Mouse (Mus musculus) adrenal gland, adult 8-10 months (tissue): ENCODE results near the gene Lpo. TPM values are rescaled to one million over a fixed set of nuclear protein-coding genes. Genes with fewer than 3 reads are reported as not detected.
"Not testable (repeated sequence)": the region's sequence is repeated elsewhere in the genome, so short reads cannot be mapped to it uniquely, and the experiment has no call there.

Experiments
- DNase-seq: peaks from one replicate; pipeline ENCODE4 v3.0.0; 2022
- total RNA-seq, 4 experiments: library from RNA; stranded (reverse); gene quantifications; 2 replicates each; pipeline ENCODE4 v1.2.4; 2022

Lpo gene
- not detected for total RNA-seq

DNA sequence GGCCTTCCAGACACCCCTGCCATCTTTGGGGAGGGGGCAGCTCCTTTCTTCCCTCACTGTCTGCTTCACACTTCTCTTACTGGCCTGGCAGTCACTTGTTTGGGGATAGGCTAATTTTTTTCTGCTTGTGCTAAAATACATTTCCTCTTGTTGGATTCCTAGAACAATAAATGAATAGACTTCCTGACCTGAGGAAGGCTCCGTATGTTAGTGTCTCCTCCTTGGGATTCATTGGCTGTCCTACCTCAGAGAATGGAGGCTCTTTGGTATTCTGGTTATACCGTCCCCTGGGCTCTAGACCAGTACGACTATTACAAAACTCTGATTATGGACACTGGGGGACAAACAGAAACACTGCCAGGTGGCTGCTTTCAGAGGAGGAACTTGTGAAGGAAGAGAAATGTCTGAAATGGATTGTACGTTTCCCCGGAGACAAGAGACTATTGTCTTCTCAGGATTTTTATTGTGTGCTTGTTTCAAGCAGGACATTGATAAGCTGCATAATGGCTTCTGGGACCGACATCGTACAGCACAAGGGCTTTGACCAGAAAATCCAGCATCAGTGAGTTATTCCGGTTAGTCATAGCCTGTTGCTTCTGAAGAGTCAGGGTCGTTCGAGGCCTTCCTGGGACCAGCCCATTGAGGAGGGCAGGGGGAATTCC is at the start of gene Lpo:
Gene Lpo, minus strand, starts transcription at position 51 of the 662 bp plus-strand sequence.
- no peak for DNase-seq

DNA sequence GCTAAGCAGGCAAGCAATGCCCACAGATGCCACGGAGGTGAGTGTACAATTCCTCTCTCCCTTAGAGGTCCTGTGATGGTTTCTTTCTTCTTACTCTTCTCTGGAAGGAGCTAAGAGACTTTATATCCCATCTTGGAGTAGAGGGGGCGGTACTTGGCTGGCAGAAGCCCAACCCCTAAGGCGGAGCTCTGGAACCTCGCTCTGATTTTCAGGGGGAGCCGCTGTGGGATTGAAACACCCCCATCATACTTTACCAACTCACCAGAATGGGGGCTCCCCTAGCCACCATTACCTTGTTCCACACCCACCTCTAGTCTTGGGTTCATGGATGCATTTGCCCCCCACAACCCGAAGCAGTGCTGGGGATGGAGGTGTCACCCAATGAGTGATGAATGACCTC is 47.3 kb upstream of the Lpo start, which contains the start of gene Epx:
Gene Epx, minus strand, starts transcription at position 101 of the 400 bp plus-strand sequence.
- DNase-seq: no peak

DNA sequence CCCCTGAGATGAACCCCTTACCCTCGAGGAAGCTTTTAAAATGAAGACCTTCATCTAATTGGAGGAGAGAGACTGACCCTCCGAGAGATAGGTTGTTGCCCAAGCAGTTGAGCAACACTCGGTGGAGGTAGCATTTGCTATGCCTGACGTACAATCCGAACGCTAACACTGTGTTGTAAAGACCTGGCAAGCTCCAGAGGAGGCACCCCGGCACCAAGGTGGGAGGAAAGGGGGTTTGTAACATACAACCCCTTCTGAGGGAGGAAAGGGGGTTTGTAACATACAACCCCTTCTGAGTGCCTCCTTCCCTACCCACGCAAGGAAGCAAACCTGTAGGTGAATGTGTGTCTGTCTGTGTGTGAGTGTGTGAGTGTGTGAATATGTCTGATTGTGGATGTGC is 43.7 kb upstream of the Lpo start:
- no peak for DNase-seq

DNA sequence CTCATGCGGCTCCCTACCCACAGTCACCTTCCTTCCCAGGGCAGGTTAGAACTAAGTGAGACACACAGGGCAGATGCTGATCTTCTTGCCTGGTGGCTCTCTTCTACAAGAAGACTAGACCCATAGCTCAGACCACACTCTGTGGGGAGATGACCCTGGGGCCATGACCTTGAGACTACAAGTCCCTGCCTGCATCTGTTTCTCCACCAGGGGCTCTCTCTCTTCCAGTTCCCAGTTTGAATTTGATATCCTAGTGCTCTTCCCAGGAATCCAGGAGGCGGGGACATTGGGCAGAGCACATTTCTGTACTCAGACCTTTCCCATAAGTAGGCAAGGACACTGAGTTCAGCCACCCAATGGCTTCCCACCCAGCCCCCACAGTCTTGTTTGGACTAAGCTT is 42.0 kb upstream of the Lpo start:
- DNase-seq: no peak

DNA sequence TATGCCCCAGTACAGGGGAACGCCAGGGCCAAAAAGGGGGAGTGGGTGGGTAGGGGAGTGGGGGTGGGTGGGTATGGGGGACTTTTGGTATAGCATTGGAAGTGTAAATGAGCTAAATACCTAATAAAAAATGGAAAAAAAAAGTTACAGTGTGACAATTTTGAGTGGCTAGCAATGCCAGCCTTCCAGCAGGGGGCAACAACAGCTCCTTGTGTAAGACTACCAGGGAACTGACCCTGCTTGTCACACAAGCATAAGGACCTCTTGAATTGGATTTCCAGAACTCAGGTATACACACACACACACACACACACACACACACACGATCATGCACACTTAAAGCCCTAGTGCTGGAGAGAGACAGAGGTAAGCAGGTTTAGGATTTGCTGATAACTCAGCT is 38.8 kb upstream of the Lpo start:
- DNase-seq: not testable (repeated sequence)

DNA sequence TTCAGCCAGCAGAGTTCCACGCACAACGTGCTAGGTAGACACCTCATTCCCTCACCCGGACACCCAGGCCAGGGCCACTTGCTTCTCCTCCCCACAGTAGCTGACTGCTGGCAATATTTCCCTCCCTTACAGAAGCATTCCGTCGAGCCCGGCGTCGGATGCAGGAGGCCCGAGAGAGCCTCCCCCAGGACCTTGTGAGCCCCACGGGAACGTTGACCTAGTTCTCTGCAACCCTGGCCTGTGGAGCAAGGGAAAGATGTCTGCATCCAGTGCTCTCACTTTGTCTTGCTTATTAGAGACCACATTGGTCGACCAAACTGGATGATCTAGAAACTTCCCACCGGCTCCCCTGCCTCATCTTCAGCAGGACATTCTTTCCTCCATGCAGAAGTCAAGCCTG is 34.7 kb upstream of the Lpo start:
- no peak for DNase-seq

DNA sequence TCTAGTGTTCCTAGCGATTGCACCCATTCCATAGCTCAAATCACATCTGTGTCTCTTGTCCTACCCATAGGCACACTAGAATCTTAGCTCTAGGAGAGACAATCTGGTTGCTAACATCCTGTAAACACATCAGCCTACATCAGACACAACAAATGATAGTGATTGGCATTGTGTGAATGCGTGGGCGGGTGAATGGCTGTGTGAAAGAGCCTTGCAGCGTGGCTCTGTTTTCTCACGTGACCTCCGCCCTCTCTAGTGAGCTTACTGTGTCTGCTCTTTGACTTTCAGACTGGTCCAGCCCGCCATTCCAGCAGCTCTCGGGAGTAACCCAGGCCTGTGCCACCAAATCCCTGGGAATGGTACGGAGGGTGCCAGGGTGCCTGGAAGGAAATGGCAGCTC is 32.3 kb upstream of the Lpo start:
- no peak for DNase-seq

DNA sequence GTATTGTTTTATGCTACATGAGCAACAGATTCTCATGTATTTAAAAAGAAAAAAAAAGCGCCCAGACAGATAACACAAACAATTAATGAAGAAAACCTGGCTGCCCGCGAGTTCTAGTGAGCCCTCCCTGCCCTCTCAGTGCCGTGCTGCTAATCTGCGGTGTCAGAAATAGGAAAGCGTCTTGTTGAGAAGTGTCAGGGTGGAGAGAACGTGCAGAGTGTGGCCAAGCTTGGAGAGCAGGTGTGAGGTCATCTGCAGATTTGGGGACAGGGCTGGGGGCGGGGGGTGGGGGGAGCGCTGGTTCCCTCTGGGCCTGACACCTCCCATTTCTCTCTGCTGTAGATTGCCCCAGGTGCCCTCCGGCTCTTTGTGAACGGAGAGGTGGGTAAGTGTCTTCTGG is 31.2 kb upstream of the Lpo start:
- DNase-seq: no peak

DNA sequence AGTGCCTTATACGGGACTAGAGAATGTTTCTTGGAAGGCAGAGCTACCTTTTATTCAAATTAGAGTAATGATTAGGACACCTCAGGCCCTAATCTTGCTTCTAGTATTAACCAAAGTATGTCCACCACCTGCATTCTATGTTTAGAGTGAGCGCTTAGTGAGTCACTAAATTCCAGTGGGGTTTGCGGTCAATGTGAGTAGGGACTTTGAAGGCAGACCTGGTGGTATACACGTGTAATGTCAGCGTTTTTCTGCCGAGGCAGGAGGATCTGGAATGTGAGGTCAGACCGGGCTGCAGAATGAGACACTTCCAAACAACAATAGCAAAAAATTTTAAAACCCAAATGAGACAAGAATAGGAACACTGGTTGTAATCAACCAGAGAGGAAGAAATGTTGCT is 26.5 kb upstream of the Lpo start:
- no peak for DNase-seq

DNA sequence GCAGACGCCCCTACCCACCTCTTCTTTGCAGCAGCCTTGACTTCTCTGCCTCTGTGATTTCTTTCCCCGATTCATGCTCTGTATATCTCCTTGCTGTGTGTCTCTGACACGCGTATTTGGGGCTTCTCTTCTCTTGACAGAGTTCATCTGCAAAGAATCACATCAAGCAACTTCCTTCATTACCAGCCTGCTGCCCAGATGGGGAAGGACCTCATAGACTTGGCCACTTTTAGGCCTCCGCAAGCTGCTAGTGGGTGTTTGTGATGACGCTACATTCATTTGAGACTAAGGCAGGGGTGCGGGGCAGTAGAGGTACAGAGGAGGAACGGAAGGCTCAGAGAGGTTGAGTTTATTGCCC is 25.5 kb upstream of the Lpo start:
- no peak for DNase-seq

DNA sequence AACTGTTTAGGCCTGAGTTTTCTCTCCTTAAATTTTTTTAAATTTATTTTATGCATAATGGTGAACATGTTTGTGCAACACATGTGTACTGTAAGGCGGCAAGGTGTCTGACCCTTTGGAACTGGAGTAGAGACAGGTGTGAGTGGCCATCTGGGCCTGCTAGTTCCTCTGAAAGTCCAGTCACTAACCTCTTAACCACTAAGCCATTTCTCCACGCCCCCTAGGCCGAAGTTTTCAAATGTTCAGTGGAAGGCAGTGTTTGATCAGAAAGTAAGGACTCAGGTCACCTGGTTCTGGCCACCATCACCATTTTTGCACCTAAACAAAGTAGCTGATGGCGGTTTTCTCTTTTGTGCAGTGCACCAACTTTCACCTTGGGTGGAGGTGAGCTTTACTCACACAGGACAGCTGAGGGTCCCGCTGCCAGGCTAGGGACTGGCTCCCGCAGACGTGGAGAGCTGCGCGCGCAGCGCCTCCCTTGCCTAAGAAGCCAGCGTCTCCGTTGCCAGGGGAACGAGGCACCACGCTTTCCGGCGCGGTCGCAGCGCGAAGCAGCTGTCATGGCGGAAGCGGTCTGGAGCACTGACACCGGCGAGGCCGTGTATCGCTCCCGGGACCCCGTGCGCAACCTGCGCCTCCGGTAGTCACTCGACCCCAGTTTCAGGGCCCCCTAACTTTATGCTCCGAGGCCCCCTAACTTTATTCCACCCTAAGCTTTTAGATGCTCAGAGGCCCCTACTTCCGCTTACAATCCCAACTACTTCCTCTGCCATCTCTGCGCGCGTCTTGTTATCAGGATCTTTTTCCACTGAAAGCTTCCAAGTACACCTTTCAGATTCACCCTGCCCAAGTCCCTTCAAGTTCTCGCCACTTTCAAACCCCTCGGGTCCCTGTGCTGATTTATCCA is 24.9 kb upstream of the Lpo start, which contains the start of gene Mks1:
Gene Mks1, plus strand, starts transcription at position 526 of the 907 bp plus-strand sequence.
- peak; percentile 85 for DNase-seq

DNA sequence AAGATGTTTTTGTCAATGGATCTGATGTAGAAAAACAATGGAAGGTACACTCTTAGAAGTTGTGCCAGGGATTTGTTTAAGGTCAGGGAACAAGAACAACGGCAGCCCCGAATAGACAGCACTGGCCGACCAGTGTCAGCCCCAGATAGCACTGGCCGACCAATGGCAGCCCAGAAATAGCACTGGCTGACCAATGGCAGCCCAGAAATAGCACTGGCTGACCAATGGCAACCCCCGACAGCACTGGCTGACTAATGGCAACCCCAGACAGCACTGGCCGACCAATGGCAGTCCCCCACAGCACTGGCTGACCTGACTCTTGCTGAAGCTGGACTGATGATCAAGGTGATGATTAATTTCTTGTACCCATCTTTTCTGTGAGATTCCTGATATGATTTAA is 19.8 kb upstream of the Lpo start:
- DNase-seq: no peak

DNA sequence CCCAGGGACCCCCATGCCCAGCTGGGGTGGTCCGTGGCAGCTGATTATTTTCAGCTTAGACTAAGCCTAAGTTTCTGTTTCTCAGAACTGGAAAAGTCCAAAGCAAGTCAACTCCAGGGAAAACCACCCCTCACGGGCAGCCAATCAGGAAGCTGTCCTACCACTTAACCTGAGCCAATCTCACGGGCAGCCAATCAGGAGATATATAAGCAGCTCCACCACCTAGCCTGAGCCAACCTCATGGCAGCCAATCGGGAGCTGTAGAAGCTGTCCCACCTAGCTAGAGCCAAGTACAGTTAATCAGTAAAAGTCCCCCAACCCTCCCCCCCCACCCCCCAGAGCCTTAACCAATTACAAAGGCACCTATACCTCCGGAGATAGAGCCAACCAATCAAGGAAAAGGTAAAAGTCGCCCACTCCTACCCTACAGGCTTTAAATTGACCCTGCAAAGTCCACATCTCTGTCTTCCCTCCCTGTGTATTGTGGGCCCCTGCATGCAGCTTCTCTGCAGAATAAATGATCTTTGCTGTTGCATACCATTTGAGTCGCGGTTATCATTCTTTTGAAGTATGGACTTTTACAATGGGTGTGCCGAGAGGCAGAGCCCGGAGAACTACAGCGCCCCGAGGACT is 19.0 kb upstream of the Lpo start:
- DNase-seq: no peak

DNA sequence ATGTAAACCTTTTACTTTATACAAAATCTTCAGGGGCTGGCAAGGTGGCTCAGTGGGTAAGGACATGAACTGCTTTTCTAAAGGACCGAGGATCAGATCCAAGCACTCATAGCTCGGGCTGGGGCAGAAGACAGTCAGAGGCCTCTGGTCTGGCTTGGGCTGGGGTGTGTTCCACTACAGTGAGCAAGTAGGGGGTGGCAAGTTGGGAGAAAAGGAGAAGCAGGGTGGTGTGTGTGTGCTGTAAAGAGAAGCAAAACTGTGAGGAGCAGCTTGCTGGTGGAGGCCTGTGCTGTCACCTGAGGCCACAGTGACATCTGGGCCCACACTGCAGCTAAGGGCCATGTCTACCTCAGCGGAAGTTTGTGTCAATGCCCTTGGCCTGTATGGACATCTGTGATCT is 13.3 kb upstream of the Lpo start:
- no peak for DNase-seq

DNA sequence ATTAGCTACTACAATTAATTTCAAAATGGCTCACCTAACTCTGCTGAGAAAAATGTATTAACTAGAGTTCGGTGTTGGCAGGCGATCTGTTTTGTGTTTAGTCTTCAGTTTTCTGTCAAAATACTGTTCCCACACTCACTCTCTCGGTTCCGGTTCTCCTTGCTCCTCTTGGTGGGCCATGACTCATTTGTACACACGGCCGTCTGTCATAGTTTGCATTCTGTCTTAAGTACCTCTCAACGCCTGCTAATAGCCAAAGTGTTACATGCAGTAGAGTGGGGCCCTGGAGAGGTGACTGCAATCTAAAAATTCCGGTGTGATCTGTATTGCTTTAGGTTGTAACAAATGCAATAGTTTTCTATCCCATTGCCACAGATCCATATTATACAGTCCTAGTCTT is 12.6 kb upstream of the Lpo start:
- no peak for DNase-seq

DNA sequence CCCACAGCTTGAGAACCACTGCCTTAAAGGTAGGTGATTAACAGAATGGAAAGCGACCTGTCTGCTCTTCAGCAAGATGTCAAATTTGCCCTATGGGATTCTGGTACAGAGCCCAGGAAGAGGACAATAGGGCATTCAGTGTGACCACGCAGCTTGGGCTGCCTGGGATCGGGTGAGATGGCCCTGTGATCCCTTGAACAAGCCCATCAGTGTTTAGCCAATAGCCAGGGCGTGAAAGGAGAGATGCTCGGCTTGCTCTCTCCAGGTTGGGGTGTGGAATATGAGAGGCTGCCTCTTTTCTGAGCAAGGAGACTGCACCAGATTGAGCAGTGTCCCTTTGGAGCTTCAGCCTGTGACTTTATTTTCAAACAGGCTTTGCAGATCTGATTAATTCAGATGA is 6.6 kb downstream of the Lpo start:
- DNase-seq: no peak

DNA sequence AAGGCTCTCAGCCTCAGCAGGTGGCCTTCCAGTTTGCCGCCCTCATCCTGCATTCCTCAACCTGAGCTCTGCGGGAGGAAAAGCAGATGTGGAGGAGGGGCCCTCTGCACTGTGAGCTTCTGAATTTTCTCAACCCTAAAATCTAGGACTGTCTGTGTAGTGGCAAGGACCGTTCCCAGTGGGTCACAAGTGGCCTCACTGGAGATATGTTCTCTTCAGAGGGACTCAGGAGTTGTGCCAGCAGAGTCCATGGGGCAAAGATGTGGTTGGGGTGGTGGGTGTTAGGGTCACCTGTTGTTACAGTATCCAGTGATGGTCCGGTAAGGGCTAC is 10.7 kb downstream of the Lpo start:
- no peak for DNase-seq

DNA sequence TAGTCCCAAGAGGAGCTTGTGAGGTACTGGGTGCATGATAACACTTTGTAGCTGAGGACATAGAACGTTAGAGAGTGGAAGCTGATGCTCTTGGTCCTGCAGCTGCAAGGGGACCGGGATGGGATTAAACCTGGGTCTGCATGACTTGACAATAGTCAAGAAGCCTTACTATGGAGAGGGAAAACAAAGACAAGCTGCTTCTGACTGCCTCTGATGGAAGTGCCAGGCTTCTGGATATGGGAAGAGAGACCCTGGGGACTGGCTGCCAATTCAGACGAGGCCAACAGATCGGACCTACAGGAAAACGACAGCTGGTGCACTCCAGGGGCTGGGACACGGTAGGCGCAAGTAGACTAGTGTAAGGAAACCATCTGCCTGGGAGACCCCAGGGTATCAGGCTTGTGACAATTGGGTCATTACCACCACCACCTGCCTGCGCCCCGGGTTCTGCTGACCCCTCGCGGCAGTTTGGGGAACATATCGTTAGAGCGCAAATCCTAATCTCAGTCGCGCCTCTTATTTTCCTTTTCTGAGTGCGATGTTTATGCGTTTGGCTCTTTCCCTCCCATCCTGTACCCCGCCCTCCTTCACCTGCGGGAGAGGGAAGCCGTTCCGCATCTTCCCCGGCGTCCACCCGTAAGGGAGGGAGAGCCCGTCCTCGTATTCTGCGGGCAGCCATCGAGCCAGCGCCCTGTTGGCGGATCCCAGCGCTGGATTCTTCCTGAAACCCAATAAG is 11.2 kb downstream of the Lpo start:
- DNase-seq: no peak

DNA sequence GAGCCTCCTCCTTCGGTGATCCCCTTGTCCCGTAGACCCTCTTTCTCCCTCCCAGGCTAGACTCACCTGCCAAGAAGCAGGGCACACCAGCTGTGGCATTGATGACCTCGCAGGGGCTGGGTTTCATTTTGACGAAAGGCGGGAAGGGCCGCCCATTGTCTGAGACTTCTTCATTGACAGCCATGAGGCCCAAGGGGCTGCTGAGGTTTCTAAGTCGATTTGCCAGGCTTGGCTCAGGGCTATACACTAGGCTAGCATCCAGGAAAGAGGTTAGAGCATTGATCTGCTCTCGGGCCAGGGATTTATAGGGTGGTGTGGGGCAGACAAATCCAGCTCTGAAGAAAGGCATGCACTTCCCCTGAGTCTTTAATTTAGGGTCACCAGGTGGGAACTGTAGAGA is 13.3 kb downstream of the Lpo start:
- no peak for DNase-seq

DNA sequence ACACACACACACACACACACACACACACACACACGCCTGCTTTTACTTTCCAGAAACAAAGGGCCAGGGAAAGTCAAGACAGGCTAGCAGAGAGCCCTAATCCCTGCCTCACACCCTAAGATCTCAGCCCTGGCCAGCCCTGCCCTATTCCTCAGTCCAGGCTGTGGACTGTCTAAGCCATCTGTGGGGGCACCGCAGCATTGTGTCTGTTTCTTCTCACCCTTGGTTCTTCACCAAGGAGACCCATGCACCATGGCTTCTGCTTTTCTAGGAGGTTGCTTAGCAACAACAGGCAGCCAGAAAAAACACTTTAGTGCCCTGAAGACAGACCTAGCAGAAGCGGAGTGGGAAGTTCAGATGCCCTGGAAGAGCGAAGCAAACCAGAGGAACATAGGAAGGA is 16.7 kb downstream of the Lpo start:
- DNase-seq: no peak

DNA sequence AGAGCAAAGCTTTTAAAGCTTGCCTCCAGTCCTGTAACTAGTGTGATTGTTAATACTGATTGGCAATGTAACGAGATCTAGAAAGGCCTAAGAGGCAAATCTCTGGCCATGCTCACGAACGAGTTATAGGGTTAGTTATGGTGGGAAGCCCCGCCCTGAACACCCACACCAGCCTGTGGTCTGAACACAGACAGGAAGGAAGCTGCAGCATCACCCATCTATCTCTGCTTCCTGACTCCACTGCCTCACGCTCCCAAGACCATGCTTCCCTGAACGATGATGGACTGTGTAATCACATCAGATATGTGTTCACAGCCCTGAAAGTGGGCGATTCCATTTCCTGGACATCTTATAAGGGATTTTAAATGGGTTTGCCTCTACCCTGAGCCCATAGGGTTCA is 19.9 kb downstream of the Lpo start:
- no peak for DNase-seq

DNA sequence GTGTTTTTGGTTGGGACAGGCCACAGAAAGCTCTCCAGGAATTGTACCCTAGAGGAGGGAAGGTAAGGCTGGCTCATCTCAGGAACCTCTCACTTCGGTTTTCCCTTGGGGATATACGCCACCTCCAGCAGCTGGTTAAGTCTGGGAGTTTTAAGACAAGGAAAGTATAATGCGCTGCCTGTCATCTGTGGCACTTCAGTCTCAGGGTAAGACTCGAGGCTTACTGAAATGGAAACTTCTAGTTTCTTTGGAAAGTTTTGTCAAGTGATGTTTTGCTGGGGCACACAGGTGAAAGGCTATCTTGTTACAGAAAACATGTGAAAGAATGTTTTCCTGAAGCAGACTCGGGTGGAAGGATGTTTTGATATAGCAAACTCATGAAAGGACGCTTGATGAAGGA is 20.7 kb downstream of the Lpo start:
- DNase-seq: no peak

DNA sequence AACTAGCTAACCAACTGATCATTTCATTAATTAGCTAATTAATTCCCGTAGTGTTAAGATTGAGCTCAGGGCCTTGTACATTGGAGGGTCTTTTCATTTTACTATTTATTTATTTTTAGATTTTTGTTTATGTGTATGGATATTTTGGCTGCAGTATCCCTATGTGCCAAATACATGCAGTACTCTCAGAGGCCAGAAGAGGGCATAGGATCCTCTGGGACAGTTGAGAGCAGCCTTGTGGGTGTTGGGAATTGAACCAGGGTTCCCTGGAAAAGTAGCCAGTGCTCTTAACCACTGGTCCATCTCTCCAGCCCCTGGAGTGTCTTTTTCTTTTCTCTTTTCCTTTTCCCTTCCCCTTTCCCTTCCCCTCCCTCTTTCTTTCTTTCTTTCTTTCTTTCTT is 22.6 kb downstream of the Lpo start:
- no peak for DNase-seq
